Mouse (Mus musculus): Measurements from ENCODE around the gene Zswim1.

DNA sequence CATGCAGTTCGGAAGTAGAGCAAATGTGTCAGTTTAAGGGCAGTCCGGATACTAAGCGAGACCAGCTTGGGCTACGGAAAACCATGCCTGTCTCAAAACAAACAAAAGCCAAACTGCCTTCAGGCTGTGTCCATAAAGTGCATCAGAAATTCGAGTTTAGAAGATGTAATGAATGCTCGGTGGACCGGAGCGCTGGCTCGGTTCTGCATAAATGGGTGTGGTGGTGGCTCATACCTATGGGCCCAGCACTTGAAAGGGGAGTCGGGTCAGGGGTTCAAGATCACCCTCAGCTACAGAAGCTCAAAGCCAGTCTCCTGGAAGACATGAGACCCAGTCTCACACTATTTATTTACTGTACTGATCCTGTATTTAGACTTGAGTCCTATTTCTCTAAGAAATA lies 34.7 kb upstream of the Zswim1 start:
- TF ChIP-seq MYOD1 (IDR thresholded peaks at IDR 0.05; ENCODE audit: control insufficient read depth in 1 of 3, insufficient read length in 2 of 3, low read depth in 2 of 3) = no peak
- no peak for TF ChIP-seq POLR2A (IDR thresholded peaks at IDR 0.05; ENCODE audit: insufficient read length, low read depth)
- no peak for TF ChIP-seq REST (IDR thresholded peaks at IDR 0.05; ENCODE audit: insufficient read depth, insufficient read length)
- TF ChIP-seq MAX (IDR thresholded peaks at IDR 0.05; ENCODE audit: low read depth) = no peak
- TF ChIP-seq TCF12 (IDR thresholded peaks at IDR 0.05; ENCODE audit: insufficient read depth, poor library complexity, severe bottlenecking) = no peak
- no peak for TF ChIP-seq MYOG (IDR thresholded peaks at IDR 0.05; ENCODE audit: control insufficient read depth in 1 of 3, insufficient read depth in 1 of 3, insufficient read length in 2 of 3, low read depth in 2 of 3)
- TF ChIP-seq TCF3 (IDR thresholded peaks at IDR 0.05; ENCODE audit: insufficient read length, low read depth) = no peak
- no peak for TF ChIP-seq USF1 (IDR thresholded peaks at IDR 0.05; ENCODE audit: low read depth)
- no peak for TF ChIP-seq E2F4 (IDR thresholded peaks at IDR 0.05; ENCODE audit: insufficient read depth)
- TF ChIP-seq CEBPB (IDR thresholded peaks at IDR 0.05; ENCODE audit: insufficient read depth, poor library complexity, severe bottlenecking) = no peak
